Mouse (Mus musculus): ENCODE results near the gene Cela3b.

Cela3b gene

GRCm38 (mm10) chr4:137371596-137372523 lies 58.5 kb downstream of the Cela3b start:
- no peak for DNase-seq (ENCODE audit: low spot score)

Data from urinary bladder, postnatal 14 days (tissue).